Comparison of ENCODE assay signal across 12 mouse cellular contexts in genomic region chr10:68239426-68240070, GRCm38 (mm10). TPM values are rescaled to one million over a fixed set of nuclear protein-coding genes. Genes with fewer than 3 reads are reported as not detected.
DNase-seq lines count a peak whose midpoint lies in the region; ATAC-seq and TF ChIP-seq lines count a peak whose summit lies in the region.
"Had no signal": no experiment of that assay in that cellular context is flagged by ENCODE, and none has a peak within 500 bp of the region (broad histone marks: within the 10 kb centered on the region; RNA-seq: fewer than 3 reads in every experiment).

No protein-coding gene starts in this region.

- TF ChIP-seq CTCF in intestine, postnatal 0 days (IDR thresholded peaks at IDR 0.05; ENCODE audit: low read depth): no peak

- H3K36me3 ChIP-seq in limb, embryonic 12.5 days: peaks cover 40% of the 10 kb centered on the region
- H3K36me3 ChIP-seq in limb, embryonic 10.5 days: peaks cover 55% of the 10 kb centered on the region
- H3K36me3 ChIP-seq in intestine, postnatal 0 days (ENCODE audit: control insufficient read depth, insufficient read depth): peaks cover 12% of the 10 kb centered on the region; the same call in 1 of the 2 replicates

- no peaks in the 10 kb centered on the region for H3K27me3 ChIP-seq in limb, embryonic 12.5 days
- no peaks in the 10 kb centered on the region for H3K27me3 ChIP-seq in limb, embryonic 10.5 days (ENCODE audit: low read depth, poor library complexity, severe bottlenecking)
- H3K27me3 ChIP-seq in intestine, postnatal 0 days (replicated peaks; ENCODE audit: control insufficient read depth, insufficient read depth, low read length): no peaks in the 10 kb centered on the region
- H3K27me3 ChIP-seq: midbrain, embryonic 13.5 days had no signal

- H3K4me1 ChIP-seq in limb, embryonic 12.5 days (replicated peaks): peaks cover 24% of the 10 kb centered on the region
- H3K4me1 ChIP-seq in limb, embryonic 10.5 days: peaks cover 10% of the 10 kb centered on the region; the same call in 1 of the 2 replicates
- H3K4me1 ChIP-seq in intestine, postnatal 0 days (replicated peaks; ENCODE audit: control insufficient read depth, insufficient read depth, low read length): no peaks in the 10 kb centered on the region; the same call in 1 of the 2 replicates

- whole genome bisulfite sequencing in limb, embryonic 12.5 days: 79% methylated on average over 7 of the region's 7 CpGs
- WGBS in limb, embryonic 10.5 days: 89% methylated on average over 7 of the region's 7 CpGs
- 70% methylated on average over 7 of the region's 7 CpGs for WGBS in intestine, postnatal 0 days

- DNase-seq in adrenal gland, adult 2 months: peak; percentile 22
- DNase-seq in adrenal gland, adult 18-20 months (ENCODE audit: low spot score in 2 of 2): no peak
- no peak for DNase-seq in limb, embryonic 10.5 days (ENCODE audit: low spot score)
- DNase-seq in NIH3T3 (ENCODE audit: low read depth): peak; percentile 66
- no peak for DNase-seq in cerebellum, postnatal 36 days
- DNase-seq in spleen, postnatal 36 days (ENCODE audit: low spot score in 2 of 2): no peak
- DNase-seq: embryo, embryonic 11 days; kidney, adult 18-20 months had no signal

- no peak for ATAC-seq in limb, embryonic 12.5 days (ENCODE audit: insufficient number of reproducible peaks, insufficient read depth, low FRiP score, low TSS enrichment, low read depth)
- no peak for ATAC-seq in intestine, postnatal 0 days
- ATAC-seq: forebrain, postnatal 0 days; midbrain, embryonic 13.5 days had no signal

- no peak overlapping the region for H3K9ac ChIP-seq in limb, embryonic 12.5 days (replicated peaks)
- no peak overlapping the region for H3K9ac ChIP-seq in intestine, postnatal 0 days (ENCODE audit: low read depth, low read length)
- H3K9ac ChIP-seq: forebrain, postnatal 0 days; midbrain, embryonic 13.5 days had no signal

- no peaks in the 10 kb centered on the region for H3K9me3 ChIP-seq in limb, embryonic 12.5 days
- H3K9me3 ChIP-seq in limb, embryonic 10.5 days (replicated peaks): no peaks in the 10 kb centered on the region
- H3K9me3 ChIP-seq in intestine, postnatal 0 days (ENCODE audit: control insufficient read depth): no peaks in the 10 kb centered on the region
- H3K9me3 ChIP-seq: midbrain, embryonic 13.5 days had no signal

- no peak overlapping the region for H3K4me3 ChIP-seq in limb, embryonic 12.5 days (replicated peaks)
- H3K4me3 ChIP-seq in limb, embryonic 10.5 days: no peak overlapping the region
- H3K4me3 ChIP-seq in intestine, postnatal 0 days (ENCODE audit: low read depth, low read length): no peak overlapping the region
- H3K4me3 ChIP-seq: midbrain, embryonic 13.5 days had no signal

- peak overlapping the region; percentile 37; the same call in 1 of the 2 replicates for H3K27ac ChIP-seq in limb, embryonic 12.5 days
- no peak overlapping the region for H3K27ac ChIP-seq in limb, embryonic 10.5 days
- peak overlapping the region; percentile 41; the same call in 1 of the 2 replicates for H3K27ac ChIP-seq in intestine, postnatal 0 days (ENCODE audit: low read depth, low read length)
- H3K27ac ChIP-seq: midbrain, embryonic 13.5 days had no signal

- no peak overlapping the region for H3K4me2 ChIP-seq in limb, embryonic 12.5 days
- H3K4me2 ChIP-seq in intestine, postnatal 0 days (replicated peaks; ENCODE audit: low read depth): peak overlapping the region; percentile 37; the same call in 1 of the 2 replicates
- H3K4me2 ChIP-seq: midbrain, embryonic 13.5 days had no signal

RNA-seq across cellular contexts. Expression of gene Arid5b, which starts 39.0 kb away (rescaled TPM):
- total RNA-seq in adrenal gland, adult 2 months (2021): 10 to 100 TPM; 19.8 to 25.1 TPM
- 3.2 and 6.2 TPM in 2 replicates for polyA plus RNA-seq in adrenal gland, adult 2 months (2012; rRNA removed)
- total RNA-seq in adrenal gland, adult 18-20 months (2021): 10 to 100 TPM; 14.0 to 25.3 TPM
- 45.2 and 48.0 TPM in 2 replicates for polyA plus RNA-seq in limb, embryonic 12.5 days (2016; fragmentation: Nextera tagmentation; extraction: Ambion mirVana)
- 21.7 and 32.9 TPM in 2 replicates for polyA plus RNA-seq in limb, embryonic 10.5 days (2016; fragmentation: Nextera tagmentation; extraction: Ambion mirVana)
- 15.1 and 17.8 TPM in 2 replicates for polyA plus RNA-seq in intestine, postnatal 0 days (2015; fragmentation: Nextera tagmentation; extraction: Ambion mirVana)

Comparison
In these comparisons a context has a peak if more than half of its experiments do, and no peak if none do; other contexts are left out.
1. DNase-seq: peak in adrenal gland, adult 2 months (single experiment) and NIH3T3 (single experiment); none in adrenal gland, adult 18-20 months (0 of 2), limb, embryonic 10.5 days (single experiment), cerebellum, postnatal 36 days (0 of 2) and spleen, postnatal 36 days (0 of 2).